Mouse (Mus musculus): ENCODE results near the gene Hlf. TPM values are rescaled to one million over a fixed set of nuclear protein-coding genes. Genes with fewer than 3 reads are reported as not detected.

The Hlf gene
- polyA plus RNA-seq, 1 experiment from 2014 or later: 3.4 TPM

DNA sequence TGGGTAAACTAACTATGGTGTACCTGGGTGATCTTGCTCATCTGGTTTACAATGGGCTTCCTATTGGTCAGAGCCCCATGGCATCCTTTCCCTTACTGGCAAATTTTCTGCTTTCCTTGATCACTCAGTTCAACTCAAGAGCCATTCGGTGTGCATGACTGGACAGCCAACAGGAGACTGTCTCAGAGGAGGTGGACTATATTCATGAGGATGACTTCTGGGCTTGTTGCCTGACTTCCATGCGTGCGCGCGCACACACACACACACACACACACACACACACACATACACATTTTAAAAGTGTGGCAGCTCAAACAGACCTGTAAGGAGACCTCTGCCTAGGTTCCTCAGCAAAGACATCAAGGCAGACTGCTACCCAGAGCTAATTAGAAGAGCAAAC, 12.7 kb downstream of the Hlf start:
- H3K4me1 ChIP-seq (ENCODE audit: control insufficient read depth, insufficient read depth, low read length): 0 out of 2 replicates have a peak, but pooled peaks cover 5% of the 10 kb centered on the region
- H3K36me3 ChIP-seq (ENCODE audit: control insufficient read depth, insufficient read depth, low read length): no peaks in the 10 kb centered on the region
- H3K9me3 ChIP-seq (ENCODE audit: control insufficient read depth, low read length): no peaks in the 10 kb centered on the region
- no peak overlapping the region for H3K4me2 ChIP-seq (ENCODE audit: low read length)
- WGBS: 96% methylated on average over 5 of the region's 5 CpGs
- no peak overlapping the region for H3K9ac ChIP-seq (replicated peaks; ENCODE audit: low read length)
- no peak overlapping the region for H3K27ac ChIP-seq (replicated peaks; ENCODE audit: low read depth, low read length)
- no peak overlapping the region for H3K4me3 ChIP-seq (replicated peaks; ENCODE audit: low read depth, low read length)
- ATAC-seq (ENCODE audit: low FRiP score, low TSS enrichment) (no peak), DNase-seq (no peak)
- H3K27me3 ChIP-seq (ENCODE audit: control insufficient read depth, insufficient read depth, low read length): no peaks in the 10 kb centered on the region

DNA sequence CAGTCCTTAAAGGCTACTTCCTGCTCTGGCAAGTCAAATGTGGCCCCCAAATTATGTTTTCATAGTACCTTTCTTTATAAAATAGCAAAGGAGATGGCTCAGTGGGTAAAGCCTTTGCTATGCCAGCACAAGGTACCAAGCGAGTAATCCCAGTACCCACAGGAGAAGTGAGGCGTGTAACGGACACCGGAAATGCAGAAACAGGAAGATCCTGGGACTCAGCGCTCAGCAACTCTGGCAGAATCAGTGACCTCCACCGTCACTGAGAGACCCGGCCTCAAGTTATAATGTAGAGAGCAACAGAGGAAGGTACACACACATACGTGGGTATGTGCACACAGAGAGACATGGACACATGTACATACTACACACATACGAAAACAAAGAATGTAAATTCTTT, 14.3 kb downstream of the Hlf start:
- no peak for ATAC-seq (ENCODE audit: low FRiP score, low TSS enrichment)
- DNase-seq: no peak
- Histone ChIP-seq H3K36me3 (ENCODE audit: control insufficient read depth, insufficient read depth, low read length) (no peaks in the 10 kb centered on the region), H3K4me1 (ENCODE audit: control insufficient read depth, insufficient read depth, low read length) (peaks cover 1% of the 10 kb centered on the region; the same call in 1 of the 2 replicates), H3K4me2 (ENCODE audit: low read length) (no peak overlapping the region), H3K27me3 (ENCODE audit: control insufficient read depth, insufficient read depth, low read length) (no peaks in the 10 kb centered on the region), H3K4me3 (replicated peaks; ENCODE audit: low read depth, low read length) (no peak overlapping the region), H3K9ac (replicated peaks; ENCODE audit: low read length) (no peak overlapping the region), H3K9me3 (ENCODE audit: control insufficient read depth, low read length) (no peaks in the 10 kb centered on the region), H3K27ac (replicated peaks; ENCODE audit: low read depth, low read length) (no peak overlapping the region)
- WGBS: 95% methylated on average over 9 of the region's 9 CpGs

DNA sequence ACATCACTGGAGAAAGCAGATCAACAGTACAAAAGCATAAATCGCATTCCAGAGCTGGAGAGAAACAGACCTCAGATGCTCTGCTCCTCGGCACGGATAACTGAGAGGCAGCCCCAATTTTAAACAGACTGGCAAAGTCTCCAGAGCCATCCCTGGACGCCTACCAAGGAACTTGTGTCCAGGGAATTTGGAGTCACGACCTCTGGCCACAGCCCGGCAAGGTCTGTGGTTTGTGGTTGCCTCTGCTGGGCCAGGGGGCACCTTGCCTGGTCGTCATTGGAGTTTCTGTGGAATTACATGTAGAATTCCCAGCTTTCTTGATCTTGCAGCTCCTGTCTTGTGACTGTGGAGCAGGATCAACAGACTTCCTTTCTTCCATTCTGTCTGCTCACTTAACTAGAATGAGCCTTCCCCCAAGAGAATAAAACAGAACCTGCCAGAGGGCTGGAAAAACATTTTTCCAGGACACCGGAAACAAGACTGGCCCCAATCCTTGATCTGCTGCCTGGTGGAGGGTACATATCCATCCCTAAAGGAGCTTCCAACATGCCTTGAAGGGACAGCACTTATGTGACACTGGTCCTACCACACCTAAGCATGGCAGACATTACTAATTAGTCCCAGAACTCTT, 19.1 kb downstream of the Hlf start:
- no peaks in the 10 kb centered on the region for H3K27me3 ChIP-seq (ENCODE audit: control insufficient read depth, insufficient read depth, low read length)
- H3K9ac ChIP-seq (replicated peaks; ENCODE audit: low read length): no peak overlapping the region; the same call in 1 of the 2 replicates
- H3K4me2 ChIP-seq (ENCODE audit: low read length): peak overlapping the region; percentile 40; the same call in 1 of the 2 replicates
- no peaks in the 10 kb centered on the region for H3K36me3 ChIP-seq (ENCODE audit: control insufficient read depth, insufficient read depth, low read length)
- ATAC-seq (ENCODE audit: low FRiP score, low TSS enrichment) (no peak), DNase-seq (no peak)
- WGBS: 50% methylated on average over 8 of the region's 8 CpGs
- peaks cover 22% of the 10 kb centered on the region for H3K4me1 ChIP-seq (ENCODE audit: control insufficient read depth, insufficient read depth, low read length)
- no peaks in the 10 kb centered on the region for H3K9me3 ChIP-seq (ENCODE audit: control insufficient read depth, low read length)
- no peak overlapping the region for H3K4me3 ChIP-seq (replicated peaks; ENCODE audit: low read depth, low read length)
- no peak overlapping the region; the same call in 1 of the 2 replicates for H3K27ac ChIP-seq (replicated peaks; ENCODE audit: low read depth, low read length)

DNA sequence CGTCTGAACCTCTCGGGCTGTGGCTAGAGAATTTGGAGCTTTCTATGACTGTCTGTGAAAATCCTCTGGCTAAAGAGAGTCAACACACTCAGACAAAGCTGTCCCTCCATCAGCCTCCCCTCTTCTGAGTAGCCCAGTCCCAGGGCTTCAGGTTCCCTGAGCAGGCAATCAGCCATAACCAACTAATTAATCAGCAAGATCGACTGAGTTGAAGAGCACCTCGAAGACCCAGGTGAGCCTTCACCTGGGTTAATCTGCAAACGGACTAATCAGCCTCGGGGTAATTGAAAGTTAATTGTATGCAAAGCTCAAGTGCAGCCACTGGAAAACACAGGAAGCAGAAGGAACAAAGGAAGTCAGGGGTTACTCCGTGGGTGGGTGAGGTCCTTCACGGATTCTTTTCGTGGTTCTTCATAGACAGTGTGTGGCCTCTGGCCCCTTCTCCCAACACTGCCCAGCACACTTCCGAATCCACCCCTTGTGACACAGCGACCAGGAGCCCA, 19.9 kb downstream of the Hlf start:
- no peaks in the 10 kb centered on the region for H3K36me3 ChIP-seq (ENCODE audit: control insufficient read depth, insufficient read depth, low read length)
- peaks cover 22% of the 10 kb centered on the region for H3K4me1 ChIP-seq (ENCODE audit: control insufficient read depth, insufficient read depth, low read length)
- H3K4me3 ChIP-seq (replicated peaks; ENCODE audit: low read depth, low read length): 0 out of 2 replicates have a peak overlapping the region, but pooled peaks have one; percentile 9
- WGBS: under 1% methylated on average over 11 of the region's 11 CpGs
- H3K9ac ChIP-seq (replicated peaks; ENCODE audit: low read length): peak overlapping the region; percentile 29
- no peak; the same call in 1 of the 2 replicates for ATAC-seq (ENCODE audit: low FRiP score, low TSS enrichment)
- H3K27me3 ChIP-seq (ENCODE audit: control insufficient read depth, insufficient read depth, low read length): no peaks in the 10 kb centered on the region
- H3K4me2 ChIP-seq (ENCODE audit: low read length): peak overlapping the region; percentile 40
- peak overlapping the region; percentile 42; the same call in 1 of the 2 replicates for H3K27ac ChIP-seq (replicated peaks; ENCODE audit: low read depth, low read length)
- peak; percentile 55 for DNase-seq
- no peaks in the 10 kb centered on the region for H3K9me3 ChIP-seq (ENCODE audit: control insufficient read depth, low read length)

- H3K36me3 ChIP-seq (ENCODE audit: control insufficient read depth, insufficient read depth, low read length): no peaks in the 10 kb centered on the region
- H3K9me3 ChIP-seq (ENCODE audit: control insufficient read depth, low read length): no peaks in the 10 kb centered on the region
- 0 out of 2 replicates have a peak, but pooled peaks have one; percentile 54 for ATAC-seq (ENCODE audit: low FRiP score, low TSS enrichment)
- no peaks in the 10 kb centered on the region for H3K27me3 ChIP-seq (ENCODE audit: control insufficient read depth, insufficient read depth, low read length)
- 0 out of 2 replicates have a peak overlapping the region, but pooled peaks have one; percentile 9 for H3K4me3 ChIP-seq (replicated peaks; ENCODE audit: low read depth, low read length)
- no peak for DNase-seq
- peak overlapping the region; percentile 29; the same call in 1 of the 2 replicates for H3K9ac ChIP-seq (replicated peaks; ENCODE audit: low read length)
- peaks cover 22% of the 10 kb centered on the region for H3K4me1 ChIP-seq (ENCODE audit: control insufficient read depth, insufficient read depth, low read length)
- 24% methylated on average over 11 of the region's 11 CpGs for WGBS
- peak overlapping the region; percentile 4; the same call in 1 of the 2 replicates for H3K27ac ChIP-seq (replicated peaks; ENCODE audit: low read depth, low read length)
- peak overlapping the region; percentile 40 for H3K4me2 ChIP-seq (ENCODE audit: low read length)
Measured at GRCm38 (mm10) chr11:90370367-90370766, 20.3 kb downstream of the Hlf start.

DNA sequence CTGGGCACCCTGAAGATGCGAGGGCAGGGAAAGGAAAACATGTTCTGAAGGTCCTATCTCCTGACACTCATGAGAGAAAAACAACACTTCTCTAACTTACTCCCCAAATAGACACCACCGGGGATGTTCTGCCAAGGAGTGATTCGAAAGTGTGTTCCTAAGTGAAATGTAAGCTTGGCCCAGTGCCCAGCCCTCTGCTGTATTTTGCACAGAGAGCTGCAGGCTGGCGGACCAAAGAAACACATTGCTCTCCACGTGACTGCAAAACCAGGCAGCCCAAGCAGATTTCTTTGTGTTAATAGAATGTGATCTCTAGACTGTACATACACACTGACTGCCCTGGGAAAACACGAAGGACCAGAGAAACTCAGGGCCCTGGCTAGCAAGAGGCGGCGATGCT, 21.1 kb downstream of the Hlf start:
- H3K4me1 ChIP-seq (ENCODE audit: control insufficient read depth, insufficient read depth, low read length): peaks cover 22% of the 10 kb centered on the region
- H3K9ac ChIP-seq (replicated peaks; ENCODE audit: low read length): no peak overlapping the region
- no peaks in the 10 kb centered on the region for H3K9me3 ChIP-seq (ENCODE audit: control insufficient read depth, low read length)
- H3K27me3 ChIP-seq (ENCODE audit: control insufficient read depth, insufficient read depth, low read length): no peaks in the 10 kb centered on the region
- ATAC-seq (ENCODE audit: low FRiP score, low TSS enrichment) (peak; percentile 62; the same call in 1 of the 2 replicates), DNase-seq (peak; percentile 87)
- peak overlapping the region; percentile 40 for H3K4me2 ChIP-seq (ENCODE audit: low read length)
- no peaks in the 10 kb centered on the region for H3K36me3 ChIP-seq (ENCODE audit: control insufficient read depth, insufficient read depth, low read length)
- H3K4me3 ChIP-seq (replicated peaks; ENCODE audit: low read depth, low read length): no peak overlapping the region
- peak overlapping the region; percentile 52 for H3K27ac ChIP-seq (replicated peaks; ENCODE audit: low read depth, low read length)
- WGBS: 24% methylated on average over 8 of the region's 8 CpGs

GRCm38 (mm10) chr11:90369115-90369514, 21.6 kb downstream of the Hlf start:
- ATAC-seq (ENCODE audit: low FRiP score, low TSS enrichment) (no peak), DNase-seq (no peak)
- H3K9ac ChIP-seq (replicated peaks; ENCODE audit: low read length): no peak overlapping the region
- H3K4me2 ChIP-seq (ENCODE audit: low read length): no peak overlapping the region; the same call in 1 of the 2 replicates
- 42% methylated on average over 7 of the region's 7 CpGs for WGBS
- no peaks in the 10 kb centered on the region for H3K27me3 ChIP-seq (ENCODE audit: control insufficient read depth, insufficient read depth, low read length)
- no peaks in the 10 kb centered on the region for H3K9me3 ChIP-seq (ENCODE audit: control insufficient read depth, low read length)
- H3K4me3 ChIP-seq (replicated peaks; ENCODE audit: low read depth, low read length): no peak overlapping the region
- no peaks in the 10 kb centered on the region for H3K36me3 ChIP-seq (ENCODE audit: control insufficient read depth, insufficient read depth, low read length)
- H3K27ac ChIP-seq (replicated peaks; ENCODE audit: low read depth, low read length): 0 out of 2 replicates have a peak overlapping the region, but pooled peaks have one; percentile 52
- H3K4me1 ChIP-seq (ENCODE audit: control insufficient read depth, insufficient read depth, low read length): peaks cover 22% of the 10 kb centered on the region

DNA sequence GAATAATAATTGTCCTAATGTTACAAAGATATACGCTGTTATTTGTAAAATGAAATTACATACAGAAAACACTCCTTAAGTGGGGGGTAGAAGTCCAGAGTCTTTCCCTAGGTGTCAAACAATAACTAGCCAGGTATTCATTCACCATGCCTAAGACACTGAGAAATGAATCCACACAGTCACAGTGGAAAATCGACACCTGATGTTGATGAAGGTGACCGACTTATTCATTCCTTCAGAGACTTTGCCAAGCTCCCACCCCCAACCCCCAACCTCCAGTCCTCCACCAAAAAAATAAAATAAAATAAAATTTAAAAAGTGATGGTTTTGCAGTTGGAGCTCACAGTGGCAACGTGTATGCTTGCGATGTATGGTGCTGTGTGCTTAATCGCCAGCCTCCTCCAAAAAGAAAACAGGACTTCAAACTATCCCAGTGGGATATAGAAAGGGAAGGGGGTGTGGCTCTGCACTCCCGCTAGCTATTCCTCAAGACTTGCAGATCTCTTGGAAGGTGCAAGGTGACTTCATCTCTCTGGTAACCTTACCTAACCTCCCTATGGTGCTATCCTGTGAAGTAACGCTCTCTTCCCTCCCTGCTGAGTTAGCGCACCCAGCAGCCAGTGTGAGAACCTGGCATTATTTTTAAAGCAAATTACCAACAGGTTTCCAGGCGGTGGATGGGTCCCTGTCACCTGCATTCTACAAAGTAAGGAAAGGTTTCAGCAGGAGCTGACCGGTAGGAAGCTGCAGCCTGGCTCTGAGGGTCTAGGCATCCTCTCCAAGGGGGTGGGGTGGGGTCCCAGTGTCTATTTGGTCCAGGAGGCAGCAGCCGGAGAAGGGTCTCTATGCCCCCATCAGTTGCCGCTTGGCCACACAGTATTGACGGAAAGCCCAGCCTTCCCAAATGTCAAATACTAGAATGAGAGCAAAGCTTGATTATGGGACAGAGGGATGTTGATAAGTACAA, 22.5 kb downstream of the Hlf start:
- ATAC-seq (ENCODE audit: low FRiP score, low TSS enrichment) (no peak), DNase-seq (no peak)
- Histone ChIP-seq H3K36me3 (ENCODE audit: control insufficient read depth, insufficient read depth, low read length) (no peaks in the 10 kb centered on the region), H3K4me3 (replicated peaks; ENCODE audit: low read depth, low read length) (no peak overlapping the region), H3K9me3 (ENCODE audit: control insufficient read depth, low read length) (no peaks in the 10 kb centered on the region), H3K9ac (replicated peaks; ENCODE audit: low read length) (no peak overlapping the region), H3K4me1 (ENCODE audit: control insufficient read depth, insufficient read depth, low read length) (peaks cover 22% of the 10 kb centered on the region), H3K27ac (replicated peaks; ENCODE audit: low read depth, low read length) (no peak overlapping the region), H3K27me3 (ENCODE audit: control insufficient read depth, insufficient read depth, low read length) (no peaks in the 10 kb centered on the region), H3K4me2 (ENCODE audit: low read length) (no peak overlapping the region)
- WGBS: 72% methylated on average over 14 of the region's 14 CpGs

Data from midbrain, embryonic 14.5 days (tissue).